Mouse (Mus musculus) monocyte, adult 2 months (primary cell): Measurements from ENCODE around the gene Sirt3.

Experiments
- DNase-seq, 2 experiments: peaks; one replicate each; pipeline ENCODE4 v3.0.0; 2022; ENCODE audit warnings: low spot score in 2 of 2, low read depth in 1 of 2

Sirt3 gene

GRCm38 (mm10) chr7:140881696-140882468 is at the start of gene Sirt3, which contains the start of gene Psmd13:
Gene Sirt3 (minus strand): TSS chr7:140882309.
Gene Psmd13 (plus strand): TSS chr7:140881968.
- DNase-seq = peak; percentile 81 to 90

GRCm38 (mm10) chr7:140927181-140927580 is 45.1 kb upstream of the Sirt3 start:
- DNase-seq = no peak

- DNase-seq = no peak
Observed at GRCm38 (mm10) chr7:140923070-140923775, 41.1 kb upstream of the Sirt3 start.

GRCm38 (mm10) chr7:140922398-140923069 is 40.4 kb upstream of the Sirt3 start:
- DNase-seq = no peak

- no peak for DNase-seq
Observed at GRCm38 (mm10) chr7:140921225-140921975, 39.3 kb upstream of the Sirt3 start.

GRCm38 (mm10) chr7:140920418-140921029 is 38.4 kb upstream of the Sirt3 start, which contains the start of gene Nlrp6:
Gene Nlrp6 (plus strand): TSS chr7:140920902.
- no peak for DNase-seq

- DNase-seq = no peak
Observed at GRCm38 (mm10) chr7:140919911-140920310, 37.8 kb upstream of the Sirt3 start.

- DNase-seq = no peak
Observed at GRCm38 (mm10) chr7:140914031-140914690, 32.1 kb upstream of the Sirt3 start.

GRCm38 (mm10) chr7:140912846-140913482 is 30.9 kb upstream of the Sirt3 start:
- no peak for DNase-seq

- DNase-seq = no peak
Observed at GRCm38 (mm10) chr7:140912293-140912692, 30.2 kb upstream of the Sirt3 start.

GRCm38 (mm10) chr7:140908634-140909107 is 26.6 kb upstream of the Sirt3 start:
- peak; percentile 33 to 70 for DNase-seq

- peak in 1 of 2 experiments; percentile 14 for DNase-seq
Observed at GRCm38 (mm10) chr7:140908181-140908580, 26.1 kb upstream of the Sirt3 start.

- no peak for DNase-seq
Observed at GRCm38 (mm10) chr7:140907697-140908096, 25.6 kb upstream of the Sirt3 start.

- DNase-seq = no peak
Observed at GRCm38 (mm10) chr7:140907131-140907530, 25.0 kb upstream of the Sirt3 start.

- no peak for DNase-seq
Observed at GRCm38 (mm10) chr7:140905642-140906081, 23.6 kb upstream of the Sirt3 start.

GRCm38 (mm10) chr7:140903212-140903611 is 21.1 kb upstream of the Sirt3 start:
- peak in 1 of 2 experiments; percentile 37 for DNase-seq

- DNase-seq = no peak
Observed at GRCm38 (mm10) chr7:140902036-140902875, 20.1 kb upstream of the Sirt3 start.

- no peak for DNase-seq
Observed at GRCm38 (mm10) chr7:140900220-140900619, 18.1 kb upstream of the Sirt3 start, which contains the start of gene Cox8b. Gene Cox8b (minus strand): TSS chr7:140900446.
